Mouse (Mus musculus) testis, postnatal 10 days (tissue): ENCODE results near the gene Dhx37.

Source experiments
- DNase-seq: peaks from one replicate; pipeline ENCODE4 v3.0.0; 2021; ENCODE audit warnings: low spot score

Dhx37 gene

DNA sequence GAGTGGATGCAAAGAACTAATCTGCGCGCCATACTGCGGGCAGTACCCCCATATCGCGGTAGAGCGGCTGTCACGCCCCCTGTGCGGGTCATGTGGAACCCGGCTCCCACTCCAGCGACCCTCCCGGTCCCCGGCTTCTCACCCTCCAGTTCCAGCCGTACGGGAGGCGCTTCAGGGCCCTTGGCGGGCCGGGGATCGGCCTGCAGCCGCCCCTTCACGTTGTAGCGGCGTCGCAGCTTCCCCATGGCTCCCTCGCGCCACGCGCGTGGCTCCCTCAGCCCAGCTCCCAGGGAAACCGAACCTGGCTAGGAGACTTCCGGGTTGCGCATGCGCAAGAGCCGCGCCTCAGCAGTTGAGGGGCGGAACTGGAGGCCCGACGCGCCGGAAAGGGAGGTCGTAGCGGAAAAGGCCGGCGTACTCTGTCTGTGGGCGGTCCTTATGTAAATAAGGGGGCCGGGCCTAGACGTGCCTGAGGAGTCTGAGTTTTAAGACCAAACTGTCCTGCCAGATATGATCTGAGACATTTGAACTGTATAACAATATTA, at the start of gene Dhx37:
Gene Dhx37, minus strand, starts transcription at position 329 of the 545 bp plus-strand sequence.
- peak; percentile 95 for DNase-seq

DNA sequence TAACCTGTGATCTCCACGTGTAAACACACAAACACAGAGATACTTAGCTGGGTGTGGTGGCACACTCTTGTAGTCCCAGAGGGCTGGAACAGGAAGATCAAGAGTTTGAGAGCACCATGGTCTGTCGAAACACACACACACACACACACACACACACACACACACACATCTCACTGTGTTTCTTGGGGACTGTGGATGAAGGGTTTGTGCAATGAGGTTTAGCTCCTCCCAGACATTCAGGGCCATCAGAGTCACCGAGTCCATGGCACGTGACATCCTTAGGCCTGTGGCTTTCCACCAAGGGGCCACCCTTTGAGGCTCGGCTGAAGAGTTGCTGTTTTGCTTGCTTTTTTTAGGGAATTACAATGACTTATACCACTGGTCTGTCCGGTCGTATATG, 48.6 kb upstream of the Dhx37 start:
- DNase-seq, result no peak

DNA sequence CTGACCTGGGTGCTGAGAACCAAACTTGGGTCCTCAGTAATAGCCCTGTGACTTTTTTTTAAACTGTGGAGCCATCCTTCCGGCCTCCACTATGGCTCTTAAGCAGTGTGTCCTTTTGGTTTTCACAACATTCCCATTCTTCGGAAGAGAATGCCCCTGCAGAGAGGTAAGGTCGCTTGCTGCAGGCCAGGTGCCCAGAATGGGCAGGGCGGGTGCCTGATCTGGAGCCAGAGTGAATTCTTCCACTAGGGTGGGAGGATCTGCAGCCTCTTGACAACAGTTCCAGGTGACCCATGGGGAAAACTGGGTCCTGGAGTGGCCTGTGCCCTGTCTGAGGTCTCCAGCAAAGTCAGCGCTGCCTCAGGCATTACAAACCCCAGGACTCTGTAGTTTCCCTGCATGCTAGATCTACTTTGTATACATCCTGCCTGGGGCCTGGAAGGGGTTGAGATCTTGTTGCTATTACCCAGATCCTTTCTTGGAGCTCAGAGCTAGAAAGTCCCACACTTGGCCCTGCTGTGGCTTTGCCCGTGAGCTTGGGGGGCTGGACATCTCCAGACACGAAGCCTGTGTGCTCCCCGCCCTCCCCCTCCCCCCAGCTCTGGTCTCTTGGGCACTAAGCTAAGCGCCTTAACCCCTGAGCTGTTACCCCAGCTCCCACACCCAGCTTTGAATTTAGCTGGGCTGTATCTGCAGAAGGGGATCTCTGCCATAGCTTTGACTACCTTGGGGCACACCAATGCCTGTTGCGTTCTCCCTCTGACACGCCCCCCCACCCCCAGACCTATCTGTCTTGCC, 46.7 kb upstream of the Dhx37 start:
- no peak for DNase-seq

DNA sequence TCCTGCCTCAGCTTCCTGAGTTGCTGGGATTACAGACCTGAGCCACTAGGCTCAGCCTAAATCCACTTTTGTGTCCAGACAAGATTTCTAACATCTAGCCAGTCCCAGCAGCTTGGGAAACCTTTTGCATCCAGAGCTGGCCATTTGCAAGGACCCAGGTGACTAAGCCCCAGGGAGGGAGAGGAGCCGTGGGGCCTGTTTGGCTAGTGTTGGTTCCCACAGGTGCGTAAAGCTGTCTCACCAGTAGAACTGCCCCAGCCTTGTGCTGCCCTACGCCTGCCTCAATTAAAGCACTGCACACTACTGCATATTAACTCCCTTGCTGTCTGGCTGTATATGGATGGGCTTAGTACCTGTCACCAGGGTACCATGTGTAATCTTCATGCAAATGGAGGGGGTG, 45.5 kb upstream of the Dhx37 start:
- DNase-seq, result no peak

DNA sequence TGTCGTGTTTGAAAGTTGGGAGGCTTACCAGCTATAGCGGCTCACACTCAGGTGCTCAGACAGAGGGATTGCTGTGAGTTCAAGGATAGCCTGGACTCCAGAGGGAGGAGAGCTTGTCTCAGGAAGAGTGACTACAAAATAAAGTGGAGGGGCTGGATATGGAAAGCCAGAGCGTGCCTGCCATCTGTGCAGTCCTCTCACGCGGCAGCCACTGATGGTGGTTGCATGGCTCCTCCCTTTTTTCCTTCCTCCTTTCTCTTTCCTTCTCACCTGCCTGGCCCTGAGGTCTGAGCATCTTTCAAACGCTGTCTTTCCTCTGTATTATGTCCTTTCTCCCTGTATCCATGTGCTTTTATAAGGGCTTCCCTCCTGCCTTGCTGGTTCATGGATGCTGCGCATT, 44.1 kb upstream of the Dhx37 start:
- DNase-seq, result no peak

DNA sequence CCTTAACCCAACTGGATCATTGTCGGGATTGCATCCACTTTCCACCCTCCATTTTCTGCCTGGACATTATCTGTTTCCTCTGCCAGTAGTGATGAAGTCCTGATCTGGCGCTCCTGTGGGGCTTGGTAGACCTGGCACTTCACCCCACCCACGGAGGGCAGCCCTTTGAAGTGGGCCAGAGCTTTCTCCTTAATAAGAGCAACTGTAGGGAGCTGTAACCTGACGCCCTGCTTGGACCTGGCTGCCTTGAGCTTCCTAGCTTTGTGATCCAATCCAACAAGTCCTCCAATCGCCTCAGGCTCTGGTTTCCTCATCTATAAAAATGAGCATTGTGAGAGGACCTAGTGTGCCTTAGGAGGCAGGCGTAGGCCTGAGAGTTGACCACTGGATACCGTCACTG, 43.6 kb upstream of the Dhx37 start:
- no peak for DNase-seq

DNA sequence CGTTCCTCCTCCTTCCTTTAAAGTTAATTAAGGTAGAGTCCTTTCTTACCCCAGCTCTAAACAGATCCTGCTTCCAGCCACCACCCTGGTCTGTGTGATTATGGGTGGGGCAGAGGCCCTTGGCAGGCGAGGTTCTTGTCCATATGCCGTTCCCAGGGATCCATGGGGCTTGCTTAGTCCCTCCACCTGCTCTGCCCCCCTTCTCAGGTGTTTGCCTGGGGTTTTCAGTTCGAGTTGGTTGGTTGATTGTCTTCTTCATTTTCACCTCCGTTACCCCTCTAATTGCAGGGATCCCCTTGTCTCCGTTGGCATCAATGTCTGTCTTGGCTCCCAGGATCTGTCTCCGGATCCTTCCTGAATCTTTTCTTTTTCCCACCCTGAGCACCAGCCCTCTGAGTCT, 42.9 kb upstream of the Dhx37 start:
- DNase-seq, result no peak

DNA sequence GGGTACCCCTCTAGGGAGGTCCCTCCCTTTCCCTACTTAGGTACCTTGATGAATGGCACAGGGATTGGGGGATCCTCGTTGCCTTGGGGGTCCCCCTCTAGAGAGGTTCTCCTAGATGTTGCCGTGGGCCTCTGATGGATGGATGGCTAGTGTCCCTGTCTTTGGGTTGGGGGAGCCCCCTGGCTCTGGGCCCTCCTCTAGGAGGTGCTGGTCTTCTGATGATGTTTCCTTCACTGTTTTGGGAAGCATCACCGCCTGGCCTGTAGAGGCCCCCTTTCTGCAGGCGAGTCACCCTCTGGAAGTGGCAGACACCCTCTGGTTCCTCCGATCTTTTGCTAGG, 42.3 kb upstream of the Dhx37 start:
- no peak for DNase-seq

DNA sequence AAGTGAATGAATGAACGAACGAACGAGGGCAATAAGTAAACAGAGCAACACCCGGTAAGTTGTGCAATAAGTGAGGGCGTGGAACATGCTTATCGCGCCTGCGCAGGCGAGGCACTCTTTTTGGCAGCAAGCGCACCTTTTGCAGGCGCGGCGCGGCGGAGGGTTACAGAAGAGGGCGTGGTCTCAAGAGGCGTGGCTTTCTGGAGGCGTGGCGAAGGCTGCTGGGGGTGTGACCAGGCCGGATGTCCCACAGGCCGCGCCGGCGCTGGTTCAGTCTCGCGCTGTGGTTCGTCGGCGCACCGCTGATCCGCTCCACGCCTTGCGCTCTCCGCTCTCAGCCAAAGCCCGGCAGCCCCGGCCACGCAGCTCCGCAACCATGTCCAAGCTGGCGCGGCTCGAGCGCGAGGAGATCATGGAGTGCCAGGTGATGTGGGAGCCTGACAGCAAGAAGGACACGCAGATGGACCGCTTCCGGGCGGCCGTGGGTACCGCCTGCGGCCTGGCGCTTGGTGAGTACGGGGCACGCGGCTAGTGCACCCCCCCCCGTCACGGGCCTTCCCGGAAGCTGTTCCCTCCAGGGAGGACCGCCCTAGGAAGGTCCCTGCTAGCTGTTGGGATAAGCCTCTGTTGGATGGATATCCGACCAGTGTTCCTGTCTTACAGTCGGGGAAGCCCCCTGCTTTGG, 41.8 kb upstream of the Dhx37 start, which contains the start of gene Aacs:
Gene Aacs, plus strand, starts transcription at position 214 of the 685 bp plus-strand sequence.
- DNase-seq, result peak; percentile 99

DNA sequence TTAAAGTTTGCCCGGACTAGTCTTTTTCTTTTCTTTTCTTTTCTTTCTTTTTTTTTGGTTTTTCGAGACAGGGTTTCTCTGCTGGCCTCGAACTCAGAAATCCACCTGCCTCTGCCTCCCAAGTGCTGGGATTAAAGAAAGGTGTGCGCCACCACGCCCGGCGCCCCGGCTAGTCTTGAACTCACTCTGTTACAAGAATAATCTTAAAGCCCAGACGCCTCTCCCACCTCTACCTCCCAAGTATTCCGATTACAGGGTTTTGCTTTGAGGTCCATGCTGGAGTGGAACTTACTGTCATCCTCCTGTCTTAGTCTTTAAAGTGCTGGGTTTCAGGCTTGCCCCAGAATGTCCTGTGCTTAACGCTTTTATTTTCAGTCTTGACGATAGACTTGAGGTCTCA, 41.1 kb upstream of the Dhx37 start:
- DNase-seq, result no peak

DNA sequence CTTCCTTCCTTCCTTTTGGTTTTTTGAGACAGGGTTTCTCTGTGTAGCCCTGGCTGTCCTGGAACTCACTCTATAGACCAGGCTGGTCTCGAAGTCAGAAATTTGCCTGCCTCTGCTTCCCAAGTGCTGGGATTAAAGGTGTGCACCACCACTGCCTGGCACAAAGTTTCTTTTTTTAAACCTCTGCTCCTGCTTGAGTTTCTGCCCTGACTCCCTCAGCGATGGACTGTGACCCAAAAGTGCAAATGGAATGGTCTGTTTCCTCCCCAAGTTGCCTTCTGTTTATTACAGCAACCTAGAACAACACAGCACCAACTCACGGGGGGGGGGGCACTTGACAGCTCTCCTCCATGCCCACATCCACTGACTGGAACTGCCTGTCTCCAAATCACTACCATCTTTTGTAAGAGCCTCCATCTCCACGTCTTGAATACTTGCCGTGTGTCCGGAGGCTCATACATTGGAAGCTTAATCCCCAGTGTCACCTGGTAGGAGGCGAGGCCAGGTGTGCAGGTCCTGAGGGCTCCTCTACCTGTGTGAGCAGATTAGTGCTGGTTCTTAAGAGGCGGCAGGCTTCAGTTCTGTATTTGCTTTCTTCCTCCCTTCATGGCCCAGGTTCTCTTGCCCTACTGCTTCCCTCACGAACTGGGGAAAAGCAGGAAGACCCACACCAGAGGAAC, 39.0 kb upstream of the Dhx37 start:
- no peak for DNase-seq

DNA sequence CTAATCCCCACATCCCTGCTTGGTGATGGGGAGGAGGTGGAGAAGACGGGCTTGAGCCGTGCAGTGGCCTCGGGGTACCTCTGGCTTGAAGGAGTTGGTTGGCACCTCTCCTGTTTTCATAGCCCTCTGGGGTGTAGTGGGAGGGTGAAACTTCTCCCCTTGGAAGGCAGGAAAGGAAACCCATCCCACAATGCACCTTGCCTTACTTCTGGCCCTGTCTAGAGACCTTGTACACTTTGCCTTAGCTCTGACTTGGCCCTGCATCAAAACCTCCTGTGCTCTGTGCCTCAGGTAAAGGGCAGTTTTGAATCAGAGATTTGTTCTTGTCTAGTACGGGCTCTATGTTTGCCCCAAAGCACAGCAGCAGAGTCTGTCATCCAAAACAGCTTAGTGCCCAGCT, 36.8 kb upstream of the Dhx37 start:
- no peak for DNase-seq

DNA sequence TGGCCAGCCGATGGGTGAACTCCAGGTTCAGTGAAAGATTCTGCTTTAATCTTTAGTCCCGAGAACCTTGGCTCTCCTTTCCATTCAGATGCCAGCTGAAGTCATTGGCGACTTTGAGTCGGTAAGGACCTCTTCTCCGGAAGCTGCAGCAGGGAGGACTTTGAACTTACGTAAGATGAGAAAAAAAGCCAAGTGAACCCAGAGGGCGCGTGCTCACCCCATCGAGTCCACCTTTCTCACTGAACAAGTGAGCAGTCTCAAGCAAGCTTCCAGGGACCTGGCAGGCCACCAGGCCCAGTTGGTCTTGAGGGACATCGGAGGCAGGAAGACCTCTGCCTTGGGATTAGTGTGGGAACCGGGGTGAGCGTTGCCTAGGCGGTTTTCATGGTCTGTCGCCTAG, 33.3 kb upstream of the Dhx37 start:
- DNase-seq, result no peak

DNA sequence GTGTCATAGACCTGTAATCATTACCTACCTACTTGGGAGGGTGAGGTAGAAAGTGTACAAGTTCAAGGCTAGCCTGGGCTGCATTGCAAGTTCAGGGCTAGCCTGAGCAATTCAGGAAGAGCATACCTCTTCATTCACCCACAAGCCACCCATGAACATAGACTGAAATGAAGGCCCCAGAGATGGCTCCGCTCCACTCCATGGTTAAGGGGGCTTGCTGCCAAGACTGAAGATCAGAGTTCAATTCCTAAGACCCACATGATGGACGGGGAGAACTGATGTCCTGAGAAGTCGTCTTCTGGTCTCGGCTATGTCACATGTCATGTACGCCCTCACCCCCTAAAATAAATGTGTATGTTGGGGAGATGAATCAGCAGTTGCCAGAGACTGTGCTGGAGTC, 32.6 kb upstream of the Dhx37 start:
- DNase-seq, result no peak

DNA sequence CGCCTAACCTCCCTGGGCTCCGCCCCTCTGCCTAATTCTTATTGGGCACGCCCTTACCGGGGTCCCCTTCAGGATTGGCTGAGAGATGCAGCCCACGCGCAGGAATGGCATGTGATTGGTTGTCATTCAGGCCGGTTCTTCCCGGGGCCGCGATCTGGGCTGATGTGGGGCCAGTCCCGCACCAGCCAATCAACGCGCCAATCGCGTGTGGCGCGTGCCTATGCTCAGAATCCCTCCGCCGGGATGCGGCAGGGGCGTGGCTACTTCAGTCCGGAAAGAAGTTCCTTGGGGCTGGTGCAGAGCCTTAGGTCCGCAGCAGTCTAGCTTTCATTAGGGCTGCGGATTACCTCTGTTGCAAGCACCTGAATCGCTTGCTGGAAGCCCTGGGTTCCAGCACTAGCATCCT, 31.8 kb upstream of the Dhx37 start:
- DNase-seq, result peak; percentile 94

DNA sequence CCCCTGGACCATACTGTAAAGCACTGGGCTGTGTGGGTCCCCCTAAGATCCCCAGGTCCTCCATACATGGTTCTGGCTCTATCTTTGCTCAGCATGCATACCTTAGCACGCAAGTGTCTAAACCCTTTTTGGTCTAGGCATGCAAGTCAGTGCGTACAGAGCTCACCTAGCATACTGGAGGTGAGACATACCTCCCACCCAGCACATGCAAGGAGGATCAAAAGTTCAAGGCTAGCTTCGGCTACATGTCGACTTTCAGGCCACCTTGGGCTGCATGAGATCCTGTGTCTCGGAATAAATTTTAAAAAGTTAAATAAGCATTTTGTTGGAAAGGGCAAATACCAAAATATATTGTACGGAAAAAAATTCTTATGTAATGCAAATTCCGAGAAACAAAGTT, 31.3 kb upstream of the Dhx37 start:
- no peak for DNase-seq

DNA sequence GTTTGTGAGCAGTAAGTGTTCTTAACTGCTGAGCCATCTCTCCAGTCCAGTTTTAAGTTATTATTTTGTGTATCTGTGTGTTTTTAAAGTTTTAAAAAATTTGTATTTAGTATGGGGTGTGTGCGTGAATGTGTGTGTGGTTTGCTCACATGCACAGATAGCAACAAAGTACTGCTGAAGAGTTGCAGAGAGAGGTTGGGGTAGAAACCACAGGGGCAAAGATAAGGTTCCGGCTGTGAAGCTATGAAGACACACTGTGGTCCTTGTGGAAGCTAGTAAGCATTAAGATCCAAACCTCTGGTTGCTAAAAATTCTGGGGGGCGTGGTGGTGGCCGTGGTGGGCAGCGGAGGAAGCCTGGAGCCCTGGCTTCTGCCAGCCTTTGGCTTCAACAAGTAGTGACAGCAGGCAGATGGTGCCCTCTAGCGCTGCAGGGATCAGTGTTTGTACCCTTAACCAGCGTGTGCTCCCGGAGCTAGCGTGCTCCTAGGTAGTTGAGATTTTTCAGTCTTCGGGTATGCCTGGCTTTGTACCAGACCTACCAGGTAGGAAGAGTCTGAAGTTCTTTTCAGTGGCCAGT, 28.0 kb upstream of the Dhx37 start:
- DNase-seq, result peak; percentile 64

DNA sequence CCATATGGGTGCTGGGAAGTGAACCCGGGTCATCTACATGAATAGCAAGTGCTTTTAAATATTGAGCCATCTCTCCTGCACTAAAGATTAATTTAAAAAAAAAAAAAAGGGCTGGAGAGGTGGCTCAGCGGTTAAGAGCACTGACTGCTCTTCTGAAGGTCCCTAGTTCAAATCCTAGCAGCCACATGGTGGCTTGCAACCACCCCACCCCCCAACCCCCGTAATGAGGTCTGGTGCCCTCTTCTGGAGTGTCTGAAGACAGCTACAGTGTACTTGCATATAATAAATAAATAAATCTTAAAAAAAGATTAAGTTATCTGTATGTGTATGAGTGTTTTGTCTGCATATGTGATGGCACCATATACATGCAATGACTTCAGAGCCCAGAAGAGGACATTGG, 26.7 kb upstream of the Dhx37 start:
- DNase-seq, result no peak

DNA sequence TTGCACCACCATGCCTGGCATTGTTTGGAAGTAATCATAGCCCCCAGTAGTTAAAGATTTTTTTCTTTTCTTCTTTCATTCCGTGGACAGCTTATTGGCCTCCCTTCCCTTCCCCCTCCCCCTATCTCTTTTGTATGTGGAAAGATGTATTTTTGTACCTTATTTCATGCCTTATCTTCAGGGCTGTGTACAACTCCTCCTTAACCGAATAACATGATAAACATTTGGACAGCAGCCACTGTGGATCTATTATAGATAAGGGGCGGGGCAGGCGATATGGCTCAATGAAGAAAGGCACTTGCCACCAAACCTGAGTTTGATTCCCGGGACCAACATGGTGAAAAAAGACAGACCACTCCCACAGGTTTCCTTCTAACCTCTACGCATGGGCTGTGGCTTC, 23.6 kb upstream of the Dhx37 start:
- DNase-seq, result no peak

DNA sequence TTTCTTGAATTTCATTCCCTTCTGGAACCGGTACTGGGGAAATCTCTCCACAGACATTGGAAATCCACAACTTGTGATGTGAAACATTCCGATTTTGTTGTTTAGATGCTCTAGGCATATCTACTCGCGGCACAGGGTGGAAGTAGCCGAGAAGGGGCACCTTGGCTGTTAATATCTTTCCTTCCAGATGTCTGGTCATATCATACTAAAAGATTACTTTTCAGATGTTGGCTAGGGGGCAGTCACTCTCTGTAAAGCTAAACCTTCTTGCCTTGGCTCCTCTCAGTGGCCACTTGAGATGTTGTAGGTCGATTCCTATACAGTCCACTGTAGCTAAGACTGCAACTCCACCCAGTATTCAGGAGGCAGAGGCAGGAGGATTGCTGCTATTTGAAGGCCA, 22.2 kb upstream of the Dhx37 start:
- DNase-seq, result no peak

DNA sequence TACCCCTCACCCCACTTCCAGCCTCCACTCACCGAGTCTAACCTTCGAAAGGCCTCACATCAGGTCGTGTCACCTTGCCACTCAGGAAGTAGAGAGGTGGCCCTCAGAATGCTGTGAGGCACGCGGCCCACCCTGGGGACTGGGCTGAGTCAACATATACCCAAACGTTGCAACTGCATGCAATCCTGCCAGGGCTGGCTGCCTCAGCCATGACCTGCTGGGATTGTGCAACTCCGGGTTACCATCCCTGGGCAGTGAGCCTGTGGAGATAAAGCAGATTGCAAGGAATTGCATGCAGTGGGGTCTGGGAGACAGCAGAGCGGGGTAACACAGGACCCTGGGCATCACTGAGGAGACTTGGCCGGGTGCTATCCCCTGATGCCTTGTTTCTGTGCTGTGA, 18.7 kb upstream of the Dhx37 start:
- no peak for DNase-seq

DNA sequence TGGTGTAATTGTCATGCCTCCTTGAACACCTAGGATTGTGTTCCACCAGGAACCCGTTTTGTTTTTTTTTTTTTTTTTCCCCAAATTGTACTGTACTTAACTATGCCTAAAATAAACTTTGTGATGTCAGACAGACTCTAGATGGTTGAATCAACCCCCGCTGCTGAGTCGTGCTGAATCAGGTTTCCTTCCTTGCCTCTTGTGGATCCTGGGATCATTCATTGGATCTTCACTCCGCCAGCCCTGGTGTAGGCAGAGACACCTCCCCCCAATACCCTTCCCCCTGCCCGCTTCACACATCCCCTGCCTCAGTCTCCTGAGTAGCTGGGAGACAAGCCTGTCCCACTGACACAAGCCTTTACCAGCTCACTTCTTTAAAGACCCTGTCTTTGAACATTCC, 15.4 kb upstream of the Dhx37 start:
- DNase-seq, result no peak

DNA sequence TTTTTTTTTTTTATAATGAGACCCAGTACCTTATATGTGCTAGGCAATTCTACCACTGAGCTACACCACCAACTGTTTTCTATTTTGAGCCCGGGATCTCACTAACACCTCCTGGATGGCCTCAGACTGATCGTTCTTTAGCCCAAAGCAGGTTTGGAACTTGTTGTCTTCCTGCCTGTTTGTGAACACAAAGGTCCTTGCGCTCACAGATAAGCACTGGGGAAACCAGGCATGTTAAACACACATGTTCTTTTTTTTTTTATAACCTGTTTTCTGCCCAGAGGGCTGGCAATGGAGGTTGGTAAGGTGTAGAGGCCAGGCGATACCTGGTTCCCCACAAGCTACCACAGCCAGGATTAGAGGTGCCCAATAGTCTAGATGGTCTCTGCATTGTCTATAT, 14.7 kb upstream of the Dhx37 start:
- no peak for DNase-seq
